Mouse (Mus musculus): Measurements from ENCODE around the gene Prss38.
"Not testable (repeated sequence)": the region's sequence is repeated elsewhere in the genome, so short reads cannot be mapped to it uniquely, and the experiment has no call there.

Gene Prss38

DNA sequence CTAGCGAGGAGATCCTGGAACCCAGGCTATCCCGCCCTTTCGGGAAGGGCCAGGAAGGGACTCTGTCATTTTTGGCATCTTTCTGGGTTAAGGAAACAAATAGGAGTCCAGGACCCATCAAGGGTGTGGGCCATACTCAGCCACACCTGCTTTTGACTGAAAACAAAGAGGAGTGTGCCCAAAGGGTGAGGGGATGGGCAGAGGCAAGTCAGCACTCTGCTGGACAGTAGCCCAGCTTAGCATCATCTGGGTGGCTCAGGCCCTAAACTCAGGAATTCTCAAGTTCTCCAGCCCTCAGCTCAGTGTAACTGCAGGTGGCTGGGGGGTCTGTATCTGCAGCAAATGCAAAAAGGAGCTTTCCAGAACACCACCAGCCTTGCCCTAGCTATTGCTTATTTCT lies 2.5 kb upstream of the Prss38 start:
- DNase-seq (ENCODE audit: low read depth, low spot score) = no peak

- DNase-seq (ENCODE audit: low read depth, low spot score) = no peak
Measured at GRCm38 (mm10) chr11:59369848-59370247, 5.6 kb downstream of the Prss38 start.

DNA sequence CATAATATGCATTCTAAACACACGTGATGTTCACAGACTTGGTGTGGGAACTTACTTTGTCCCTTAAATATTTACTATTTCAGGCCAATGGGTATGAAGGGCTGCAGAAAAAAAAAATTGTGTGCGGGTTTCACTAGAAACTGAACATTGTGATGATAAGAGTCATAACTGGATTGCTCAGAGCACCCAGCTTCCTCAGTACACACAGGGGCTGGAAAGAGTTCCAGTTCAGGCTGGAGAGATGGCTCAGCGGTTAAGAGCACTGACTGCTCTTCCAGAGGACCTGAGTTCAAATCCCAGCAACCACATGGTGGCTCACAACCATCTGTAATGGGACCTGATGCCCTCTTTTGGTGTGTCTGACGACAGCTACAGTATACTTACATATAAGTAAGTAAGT lies 7.5 kb downstream of the Prss38 start:
- DNase-seq (ENCODE audit: low read depth, low spot score) = not testable (repeated sequence)

DNA sequence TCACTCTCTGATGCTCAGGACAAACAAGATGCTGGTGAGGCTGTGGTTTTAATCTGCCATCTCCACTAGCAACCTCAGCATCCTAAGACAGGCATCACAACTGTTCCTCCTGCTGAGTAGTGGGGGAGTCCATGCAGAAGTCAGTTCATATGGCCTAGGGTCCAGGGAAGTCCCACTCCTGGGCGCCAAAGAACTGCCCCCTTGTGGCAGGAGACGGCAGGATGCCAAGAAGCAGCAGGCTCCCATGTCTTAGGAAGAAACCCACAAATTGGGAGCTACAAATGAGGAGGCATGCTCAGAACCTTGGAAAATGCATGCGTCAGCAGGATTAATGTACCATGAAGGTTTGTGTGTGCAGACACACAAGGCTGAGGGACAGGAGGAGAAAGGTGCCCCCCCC lies 8.8 kb downstream of the Prss38 start:
- peak; percentile 41 for DNase-seq (ENCODE audit: low read depth, low spot score)

DNA sequence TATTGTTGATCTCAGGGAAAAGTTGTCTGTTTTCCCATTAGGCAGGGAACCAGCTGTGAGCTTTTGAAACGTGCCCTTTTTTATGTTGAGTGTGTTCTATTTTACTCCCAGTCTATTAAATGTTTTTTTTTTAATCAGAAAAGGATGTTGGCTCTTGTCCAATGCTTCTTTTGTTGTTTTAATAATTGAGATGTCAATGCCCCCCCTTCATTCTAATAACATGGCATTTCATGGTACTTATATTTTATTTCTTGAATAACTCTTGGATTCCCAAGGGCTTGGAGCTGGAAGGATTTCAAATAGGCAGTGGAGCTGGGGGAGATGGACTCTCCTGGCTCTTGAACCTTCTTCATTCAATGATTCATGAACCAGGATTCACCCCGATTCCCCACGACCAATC lies 9.4 kb downstream of the Prss38 start:
- no peak for DNase-seq (ENCODE audit: low read depth, low spot score)

DNA sequence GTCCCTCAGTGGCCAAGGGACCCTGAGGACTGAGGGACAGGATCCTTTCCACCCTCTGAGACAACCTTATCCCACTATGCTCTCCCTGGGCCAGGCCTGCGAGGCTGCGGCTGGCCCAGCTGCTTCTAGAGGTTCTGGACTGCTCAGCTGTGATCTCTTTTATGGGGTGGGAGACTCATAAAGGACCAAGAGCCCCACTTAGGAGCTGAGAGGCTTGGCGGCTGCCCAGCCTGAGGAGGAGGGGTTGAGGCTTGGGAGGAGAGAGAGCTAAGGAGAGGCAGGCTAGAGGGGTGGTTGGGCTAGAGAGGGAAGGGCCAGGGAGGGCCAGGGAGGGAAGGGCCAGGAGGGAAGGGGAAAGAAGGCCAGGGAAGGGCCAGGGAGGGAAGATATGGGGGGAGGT lies 11.0 kb downstream of the Prss38 start:
- DNase-seq (ENCODE audit: low read depth, low spot score) = no peak

- DNase-seq (ENCODE audit: low read depth, low spot score) = no peak
Measured at GRCm38 (mm10) chr11:59364007-59364406, 11.4 kb downstream of the Prss38 start.

DNA sequence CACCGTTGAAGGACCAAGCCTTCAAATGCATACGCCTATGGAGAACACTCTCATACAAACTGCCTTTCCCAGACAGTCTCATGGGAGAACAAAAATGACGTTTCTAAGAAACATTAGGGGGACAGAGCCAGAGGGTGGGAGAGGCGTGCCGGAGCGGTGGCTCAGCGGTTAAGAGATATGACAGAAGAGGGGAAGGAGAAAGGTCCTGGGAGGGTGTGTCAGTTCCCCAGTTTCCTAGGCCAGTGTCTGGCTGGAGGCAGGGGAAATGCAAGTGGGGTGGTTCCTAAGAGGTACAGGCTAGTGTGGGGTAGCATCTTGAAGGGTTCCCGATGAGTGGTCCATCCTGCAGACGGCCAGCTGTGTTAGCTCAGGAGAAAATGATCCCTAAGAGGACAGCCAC lies 14.2 kb downstream of the Prss38 start:
- no peak for DNase-seq (ENCODE audit: low read depth, low spot score)

DNA sequence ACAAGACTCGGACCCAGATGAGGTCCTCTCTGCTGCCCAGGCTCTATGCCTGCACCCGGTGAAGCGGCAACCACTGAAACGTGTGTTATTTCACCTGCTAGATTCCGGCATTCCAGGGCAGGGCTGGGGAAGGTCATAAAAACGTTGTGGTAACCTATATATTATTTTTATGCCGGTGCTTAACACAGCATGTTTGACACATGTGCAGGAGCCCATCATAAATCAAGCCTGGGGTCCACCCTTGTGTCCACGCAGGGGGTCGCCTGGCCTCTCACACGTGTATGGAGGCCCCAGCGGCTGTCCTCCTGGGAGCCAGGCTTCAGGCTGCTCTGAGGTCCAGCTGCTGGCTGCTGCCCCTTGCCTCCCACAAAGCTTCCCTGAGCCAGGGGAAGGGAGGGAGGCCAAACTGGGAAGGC lies 18.6 kb downstream of the Prss38 start:
- no peak for DNase-seq (ENCODE audit: low read depth, low spot score)

GRCm38 (mm10) chr11:59354793-59355192 lies 20.7 kb downstream of the Prss38 start:
- no peak for DNase-seq (ENCODE audit: low read depth, low spot score)

DNA sequence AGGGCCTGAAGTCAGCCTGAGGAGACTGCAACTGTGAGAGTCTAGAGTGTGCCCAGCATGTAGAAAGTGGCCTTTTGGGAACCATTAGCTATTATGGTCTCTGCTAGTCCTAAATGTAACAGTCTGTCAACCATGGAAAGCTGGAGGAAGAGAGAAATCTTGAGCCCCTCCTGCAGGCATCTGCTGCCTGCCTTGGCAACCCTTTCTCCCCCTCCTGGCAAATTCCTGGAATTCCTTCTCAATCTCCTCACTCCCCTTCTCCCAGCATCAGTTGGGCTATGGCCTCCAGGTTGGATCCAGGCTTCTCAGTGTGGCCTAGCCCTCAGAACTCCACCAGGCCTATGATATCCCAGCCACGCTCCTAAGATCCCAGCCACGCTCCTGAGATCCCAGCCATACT lies 25.1 kb downstream of the Prss38 start:
- DNase-seq (ENCODE audit: low read depth, low spot score) = no peak

- DNase-seq (ENCODE audit: low read depth, low spot score) = no peak
Measured at GRCm38 (mm10) chr11:59346166-59346910, 29.1 kb downstream of the Prss38 start.

DNA sequence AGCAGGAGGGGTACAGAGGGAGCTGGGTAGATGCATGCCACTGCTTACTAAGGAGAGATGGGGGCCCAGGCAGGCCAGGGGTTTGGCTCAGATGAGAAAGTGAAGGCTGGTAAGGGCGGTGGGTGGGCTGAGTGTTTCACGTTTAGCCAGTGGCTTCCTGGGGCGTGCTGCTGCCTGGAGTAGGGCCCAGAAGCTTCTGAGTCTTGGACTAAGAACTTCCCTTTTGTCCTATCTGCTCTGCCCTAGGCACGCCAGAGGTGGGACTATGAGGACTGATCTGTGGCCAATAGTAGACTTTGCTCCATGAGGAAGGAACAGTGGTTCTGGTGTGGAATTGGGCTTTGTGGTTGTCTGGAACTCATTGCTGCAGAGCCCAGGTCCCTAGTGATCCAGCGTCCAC lies 32.5 kb downstream of the Prss38 start:
- no peak for DNase-seq (ENCODE audit: low read depth, low spot score)

- no peak for DNase-seq (ENCODE audit: low read depth, low spot score)
Measured at GRCm38 (mm10) chr11:59338736-59339120, 36.7 kb downstream of the Prss38 start.

GRCm38 (mm10) chr11:59337955-59338735 lies 37.3 kb downstream of the Prss38 start:
- DNase-seq (ENCODE audit: low read depth, low spot score) = no peak

- no peak for DNase-seq (ENCODE audit: low read depth, low spot score)
Measured at GRCm38 (mm10) chr11:59336381-59336780, 39.1 kb downstream of the Prss38 start.

- DNase-seq (ENCODE audit: low read depth, low spot score) = no peak
Measured at GRCm38 (mm10) chr11:59335942-59336341, 39.5 kb downstream of the Prss38 start.

GRCm38 (mm10) chr11:59335150-59335549 lies 40.3 kb downstream of the Prss38 start:
- DNase-seq (ENCODE audit: low read depth, low spot score) = no peak

- DNase-seq (ENCODE audit: low read depth, low spot score) = no peak
Measured at GRCm38 (mm10) chr11:59332938-59333337, 42.5 kb downstream of the Prss38 start.

DNA sequence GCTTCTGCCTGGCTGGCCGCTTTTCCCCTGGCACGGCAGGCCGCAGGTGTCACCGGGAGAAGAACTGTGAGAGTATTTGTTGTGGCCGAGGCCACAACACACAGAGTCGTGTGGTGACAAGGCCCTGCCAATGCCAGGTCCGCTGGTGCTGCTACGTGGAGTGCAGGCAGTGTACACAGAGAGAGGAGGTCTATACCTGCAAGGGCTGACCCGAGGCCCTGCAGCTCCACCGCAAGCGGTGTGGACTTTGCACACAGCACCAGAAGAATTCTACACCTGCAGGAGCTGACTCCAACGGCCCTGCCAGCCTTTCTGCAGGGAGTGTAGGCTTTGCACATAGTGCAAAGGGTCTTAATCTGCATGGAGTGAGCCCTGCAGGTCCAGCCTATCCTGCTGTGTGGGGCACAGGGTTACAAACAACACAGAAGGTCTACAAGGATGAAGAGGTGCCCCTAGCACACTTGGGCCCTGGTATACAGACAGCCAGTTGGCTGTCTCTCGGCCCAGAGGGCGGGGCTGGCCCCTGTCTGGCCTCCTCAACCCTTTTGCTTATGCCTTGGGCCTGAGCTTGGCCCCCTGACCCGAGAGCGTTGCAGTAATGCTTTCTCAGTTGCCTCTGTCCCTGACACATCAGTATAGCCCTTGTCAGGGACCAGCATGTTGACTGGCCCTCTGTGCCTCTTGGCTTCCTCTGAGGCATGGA lies 44.1 kb downstream of the Prss38 start:
- no peak for DNase-seq (ENCODE audit: low read depth, low spot score)

DNA sequence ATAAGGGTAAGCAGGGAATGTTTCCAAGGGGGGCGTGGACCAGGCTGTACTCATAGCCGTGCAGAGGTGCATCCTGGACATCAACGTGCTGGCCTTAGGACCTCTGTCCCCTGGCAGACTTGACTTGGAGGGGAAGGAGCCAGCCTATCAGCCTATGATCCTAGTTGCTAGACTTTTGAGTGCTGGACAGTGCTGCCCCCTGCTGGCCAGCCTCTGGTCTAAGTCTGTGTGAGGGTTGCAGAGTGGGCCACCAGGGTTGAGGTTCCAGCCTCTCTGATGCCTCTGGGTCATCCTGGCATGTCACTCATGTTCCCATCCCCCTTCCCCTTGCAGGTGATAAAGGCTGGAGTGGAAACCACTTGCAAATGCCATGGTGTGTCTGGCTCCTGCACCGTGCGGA lies 44.9 kb downstream of the Prss38 start:
- DNase-seq (ENCODE audit: low read depth, low spot score) = peak; percentile 77

DNA sequence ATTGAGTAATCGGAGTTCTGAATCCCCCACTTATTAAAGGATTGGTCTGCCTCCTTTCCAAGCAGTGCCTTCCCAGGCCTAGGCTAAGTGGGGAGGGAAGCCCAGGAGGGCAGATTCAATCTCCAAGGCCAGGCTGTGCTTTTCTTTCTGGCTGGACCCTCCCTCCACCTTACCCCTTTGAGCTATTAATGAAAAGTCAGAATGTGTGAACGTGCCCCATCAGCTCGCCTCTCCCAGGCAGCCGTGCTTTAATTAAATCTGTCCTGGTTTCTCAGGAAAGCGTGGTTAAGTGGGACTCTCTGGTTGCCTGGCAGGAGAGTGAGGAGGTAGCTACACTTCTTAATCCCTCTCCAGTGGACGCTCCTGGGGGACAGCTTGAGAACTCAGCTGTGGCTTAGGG lies 45.8 kb downstream of the Prss38 start:
- DNase-seq (ENCODE audit: low read depth, low spot score) = no peak

DNA sequence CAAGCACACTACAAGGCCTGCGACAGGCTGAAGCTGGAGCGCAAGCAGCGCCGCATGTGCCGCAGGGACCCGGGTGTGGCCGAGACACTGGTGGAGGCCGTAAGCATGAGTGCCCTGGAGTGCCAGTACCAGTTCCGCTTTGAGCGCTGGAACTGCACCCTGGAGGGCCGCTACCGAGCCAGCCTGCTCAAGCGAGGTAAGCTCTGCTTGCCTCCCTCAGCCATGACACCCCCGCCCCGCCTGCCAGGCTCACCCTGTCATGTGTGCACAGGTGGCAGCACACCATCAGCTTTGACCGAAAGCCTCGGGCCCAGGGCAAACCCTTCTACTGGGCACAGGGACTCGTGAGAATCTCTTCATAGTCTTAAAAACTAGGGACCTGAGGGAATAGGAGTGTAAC lies 47.8 kb downstream of the Prss38 start:
- no peak for DNase-seq (ENCODE audit: low read depth, low spot score)
